In genomic region chr8:123891271-123891670, GRCm38 (mm10) we compare ENCODE assay signal across 8 mouse cellular contexts. TPM values are rescaled to one million over a fixed set of nuclear protein-coding genes. Genes with fewer than 3 reads are reported as not detected.
DNase-seq lines count a peak whose midpoint lies in the region; ATAC-seq and TF ChIP-seq lines count a peak whose summit lies in the region.

No protein-coding gene starts in this region.

- peaks cover 32% of the 10 kb centered on the region for H3K4me1 ChIP-seq in E14TG2a.4 (replicated peaks; ENCODE audit: low read depth, low read length)
- peaks cover 23% of the 10 kb centered on the region for H3K4me1 ChIP-seq in heart, embryonic 11.5 days (ENCODE audit: control insufficient read depth, insufficient read depth, low read length)
- H3K4me1 ChIP-seq in kidney, embryonic 15.5 days: peaks cover 12% of the 10 kb centered on the region
- H3K4me1 ChIP-seq in midbrain, embryonic 13.5 days (replicated peaks): peaks cover 21% of the 10 kb centered on the region

- no peaks in the 10 kb centered on the region for H3K36me3 ChIP-seq in E14TG2a.4 (ENCODE audit: insufficient read depth, low read length)
- no peaks in the 10 kb centered on the region for H3K36me3 ChIP-seq in heart, embryonic 11.5 days (ENCODE audit: control insufficient read depth, insufficient read depth, low read length)
- H3K36me3 ChIP-seq in kidney, embryonic 15.5 days: no peaks in the 10 kb centered on the region
- H3K36me3 ChIP-seq in midbrain, embryonic 13.5 days: no peaks in the 10 kb centered on the region

- no peak for TF ChIP-seq CTCF in E14TG2a.4 (conservative IDR thresholded peaks at IDR 0.05; ENCODE audit: low read length)

- no peak overlapping the region for H3K27ac ChIP-seq in heart, embryonic 11.5 days (ENCODE audit: low read depth, low read length)
- no peak overlapping the region for H3K27ac ChIP-seq in kidney, embryonic 15.5 days
- H3K27ac ChIP-seq in midbrain, embryonic 13.5 days: peak overlapping the region; percentile 39; the same call in 1 of the 2 replicates

- ATAC-seq in heart, embryonic 11.5 days (replicated peaks; ENCODE audit: insufficient number of reproducible peaks, low FRiP score, low TSS enrichment): no peak
- ATAC-seq in kidney, embryonic 15.5 days (replicated peaks; ENCODE audit: low FRiP score): no peak
- 0 out of 2 replicates have a peak, but pooled peaks have one; percentile 41 for ATAC-seq in midbrain, embryonic 13.5 days

- no peak overlapping the region for H3K9ac ChIP-seq in heart, embryonic 11.5 days (ENCODE audit: low read depth, low read length)
- no peak overlapping the region for H3K9ac ChIP-seq in kidney, embryonic 15.5 days
- peak overlapping the region; percentile 69 for H3K9ac ChIP-seq in midbrain, embryonic 13.5 days (replicated peaks)

- H3K27me3 ChIP-seq in E14TG2a.4 (ENCODE audit: insufficient read depth, low read length): peaks cover 63% of the 10 kb centered on the region
- peaks cover 61% of the 10 kb centered on the region for H3K27me3 ChIP-seq in heart, embryonic 11.5 days (ENCODE audit: control insufficient read depth, insufficient read depth, low read length)
- H3K27me3 ChIP-seq in kidney, embryonic 15.5 days: peaks cover 72% of the 10 kb centered on the region
- peaks cover 79% of the 10 kb centered on the region for H3K27me3 ChIP-seq in midbrain, embryonic 13.5 days

- peak; percentile 68 for DNase-seq in adipocyte (ENCODE audit: low spot score)
- DNase-seq in embryo, embryonic 10.5 days (ENCODE audit: low spot score): peak; percentile 76
- DNase-seq in frontal cortex, postnatal 14 days (ENCODE audit: low spot score in 2 of 2): no peak
- DNase-seq in right cerebral cortex, adult 2 months (ENCODE audit: low spot score in 2 of 2): no peak

- peak overlapping the region; percentile 54 for H3K4me2 ChIP-seq in heart, embryonic 11.5 days
- H3K4me2 ChIP-seq in kidney, embryonic 15.5 days: peak overlapping the region; percentile 42; the same call in 1 of the 2 replicates
- H3K4me2 ChIP-seq in midbrain, embryonic 13.5 days (replicated peaks): peak overlapping the region; percentile 72

- H3K9me3 ChIP-seq in E14TG2a.4 (ENCODE audit: low read length): no peaks in the 10 kb centered on the region
- no peaks in the 10 kb centered on the region for H3K9me3 ChIP-seq in heart, embryonic 11.5 days (replicated peaks; ENCODE audit: control insufficient read depth, low read length)
- no peaks in the 10 kb centered on the region for H3K9me3 ChIP-seq in kidney, embryonic 15.5 days (replicated peaks)
- H3K9me3 ChIP-seq in midbrain, embryonic 13.5 days: no peaks in the 10 kb centered on the region

- WGBS in heart, embryonic 11.5 days (ENCODE audit: insufficient replicate concordance): under 1% methylated on average over 11 of the region's 11 CpGs
- 1% methylated on average over 11 of the region's 11 CpGs for WGBS in kidney, embryonic 15.5 days
- WGBS in midbrain, embryonic 13.5 days: under 1% methylated on average over 11 of the region's 11 CpGs

- H3K4me3 ChIP-seq in E14TG2a.4 (replicated peaks; ENCODE audit: low read length): peak overlapping the region; percentile 74
- H3K4me3 ChIP-seq in heart, embryonic 11.5 days (ENCODE audit: low read depth, low read length): no peak overlapping the region
- H3K4me3 ChIP-seq in kidney, embryonic 15.5 days (replicated peaks): 0 out of 2 replicates have a peak overlapping the region, but pooled peaks have one; percentile 18
- peak overlapping the region; percentile 48 for H3K4me3 ChIP-seq in midbrain, embryonic 13.5 days (replicated peaks)

RNA-seq across cellular contexts. Expression of gene Acta1, which starts 3.3 kb away (rescaled TPM):
- polyA plus RNA-seq in heart, embryonic 11.5 days (2014; fragmentation: Nextera tagmentation; extraction: Ambion mirVana): 558 and 581 TPM in 2 replicates
- polyA plus RNA-seq in kidney, embryonic 15.5 days (2015; fragmentation: Nextera tagmentation; extraction: Ambion mirVana): 132 and 232 TPM in 2 replicates
- 2.3 and 3.1 TPM in 2 replicates for polyA plus RNA-seq in midbrain, embryonic 13.5 days (2015; fragmentation: Nextera tagmentation; extraction: Ambion mirVana)

RNA-seq across cellular contexts. Expression of gene Ccsap, which starts 31.3 kb away (rescaled TPM):
- polyA plus RNA-seq in heart, embryonic 11.5 days (2014; fragmentation: Nextera tagmentation; extraction: Ambion mirVana): 2.5 and 4.0 TPM in 2 replicates
- 3.5 TPM in 2 replicates for polyA plus RNA-seq in kidney, embryonic 15.5 days (2015; fragmentation: Nextera tagmentation; extraction: Ambion mirVana)
- polyA plus RNA-seq in midbrain, embryonic 13.5 days (2015; fragmentation: Nextera tagmentation; extraction: Ambion mirVana): 4.0 and 5.1 TPM in 2 replicates

RNA-seq across cellular contexts. Expression of gene Nup133, which starts 57.8 kb away (rescaled TPM):
- polyA plus RNA-seq in heart, embryonic 11.5 days (2014; fragmentation: Nextera tagmentation; extraction: Ambion mirVana): 31.5 and 32.5 TPM in 2 replicates
- 43.1 and 45.3 TPM in 2 replicates for polyA plus RNA-seq in kidney, embryonic 15.5 days (2015; fragmentation: Nextera tagmentation; extraction: Ambion mirVana)
- 32.2 and 32.9 TPM in 2 replicates for polyA plus RNA-seq in midbrain, embryonic 13.5 days (2015; fragmentation: Nextera tagmentation; extraction: Ambion mirVana)

Comparison
In these comparisons a context has a peak if more than half of its experiments do, and no peak if none do; other contexts are left out.
1. DNase-seq: peak in adipocyte (single experiment) and embryo, embryonic 10.5 days (single experiment); none in frontal cortex, postnatal 14 days (0 of 2) and right cerebral cortex, adult 2 months (0 of 2).
2. RNA of gene Acta1, which starts 3.3 kb away (polyA plus RNA-seq): 558 to 581 TPM in heart, embryonic 11.5 days and 132 to 232 TPM in kidney, embryonic 15.5 days; 2.3 to 3.1 TPM in midbrain, embryonic 13.5 days; every median in the first group is over 10 times any median in the second.
3. Peak in every context shown above with its lines, with median percentiles within 50 percentile points of each other: H3K4me2 ChIP-seq.